Mouse (Mus musculus) lung, adult 18-20 months (tissue): ENCODE results near the gene Sde2.
"Not testable (repeated sequence)": the region's sequence is repeated elsewhere in the genome, so short reads cannot be mapped to it uniquely, and the experiment has no call there.

ENCODE experiments used
- DNase-seq, 2 experiments: peaks; one replicate each; pipeline ENCODE4 v3.0.0; 2022; ENCODE audit warnings: mixed read lengths in 2 of 2

Sde2 gene

DNA sequence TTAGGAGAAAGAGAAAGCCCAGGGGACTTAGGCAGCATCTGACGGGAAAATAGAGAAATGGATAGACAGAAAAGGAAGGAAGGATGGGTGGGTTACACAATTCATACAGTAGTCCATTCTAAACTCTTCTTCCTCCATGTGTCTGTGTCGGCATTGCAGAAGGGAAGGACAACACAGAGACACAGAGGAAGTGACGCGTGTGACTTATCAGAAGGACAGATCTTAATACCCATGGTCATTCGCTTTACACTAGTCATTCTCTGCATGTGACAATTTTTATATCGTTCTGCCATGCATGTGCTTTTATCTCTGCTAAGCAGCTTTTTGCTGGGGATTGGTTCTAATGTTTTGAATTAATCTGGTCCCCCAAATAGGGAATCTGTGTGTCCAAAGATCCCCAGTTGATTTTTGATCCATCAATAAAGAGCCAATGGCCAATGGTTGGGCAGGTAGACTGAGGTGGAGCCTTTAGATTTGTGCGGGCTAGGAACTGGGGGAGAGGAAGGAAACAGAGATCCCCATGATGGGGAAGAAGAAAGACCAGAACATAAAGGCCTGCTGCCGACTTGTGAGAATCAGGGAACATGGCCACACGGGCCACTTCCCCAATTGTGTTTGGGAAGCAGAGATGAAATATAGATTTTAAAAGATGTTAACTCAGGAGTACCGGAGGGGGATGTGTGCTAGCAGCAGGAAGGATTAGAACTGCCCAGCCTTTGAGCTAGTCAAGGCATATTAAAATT lies 15.5 kb upstream of the Sde2 start:
- DNase-seq, result no peak

DNA sequence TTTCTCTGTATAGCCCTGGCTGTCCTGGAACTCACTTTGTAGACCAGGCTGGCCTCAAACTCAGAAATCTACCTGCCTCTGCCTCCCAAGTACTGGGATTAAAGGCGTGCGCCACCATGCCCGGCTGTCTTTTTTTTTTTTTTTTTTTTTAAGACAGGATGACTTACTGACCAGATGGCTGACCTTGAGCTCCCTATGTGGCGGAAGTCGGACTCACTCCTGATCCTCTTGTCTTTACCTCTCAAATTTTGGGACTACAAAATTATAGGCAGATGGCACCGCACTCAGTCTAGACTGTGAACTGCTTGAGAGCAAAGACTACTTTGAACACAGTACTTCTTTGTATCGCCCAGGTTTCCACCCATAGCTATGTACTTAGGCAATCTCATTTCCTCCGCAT lies 14.5 kb upstream of the Sde2 start:
- DNase-seq, result not testable (repeated sequence)

DNA sequence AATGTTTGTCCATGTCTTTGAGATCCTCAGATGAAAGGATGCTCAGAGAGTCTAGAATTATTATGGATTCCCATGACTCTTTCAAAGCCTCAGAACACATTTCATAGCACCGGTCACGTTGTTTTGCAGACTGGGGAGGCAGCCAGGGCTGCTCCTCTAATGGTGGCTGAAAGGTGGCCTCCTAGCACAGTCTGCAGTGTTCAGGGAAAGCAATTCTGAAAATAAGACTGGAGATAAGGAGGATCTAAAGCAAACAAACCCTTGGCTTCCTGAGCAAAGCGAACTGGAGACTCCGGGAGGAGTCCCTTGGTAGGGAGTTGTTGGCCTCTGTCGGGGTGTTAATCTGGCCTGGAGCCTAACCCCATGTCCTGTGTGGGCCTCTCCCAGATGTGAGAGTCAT lies 13.7 kb upstream of the Sde2 start:
- DNase-seq, result no peak

DNA sequence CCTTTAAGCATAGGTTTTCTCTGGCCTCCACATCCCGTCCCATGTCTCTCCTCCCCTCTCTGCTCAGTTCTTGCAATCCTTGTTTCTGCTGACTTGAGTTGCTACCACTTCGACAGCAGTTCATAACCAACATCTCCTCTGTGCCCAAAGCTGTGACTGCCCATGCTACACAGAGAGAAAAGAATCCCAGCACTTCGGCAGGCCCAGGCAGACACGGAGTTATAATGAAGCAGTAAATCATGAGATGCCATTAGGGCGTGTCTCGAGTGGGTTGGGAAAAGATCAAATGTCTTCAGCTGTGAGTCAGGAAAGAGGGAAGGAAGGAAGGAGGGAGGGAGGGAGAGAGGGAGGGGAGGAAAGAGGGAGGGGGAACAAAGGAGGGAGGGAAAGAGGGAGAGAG lies 12.9 kb upstream of the Sde2 start:
- DNase-seq, result no peak

DNA sequence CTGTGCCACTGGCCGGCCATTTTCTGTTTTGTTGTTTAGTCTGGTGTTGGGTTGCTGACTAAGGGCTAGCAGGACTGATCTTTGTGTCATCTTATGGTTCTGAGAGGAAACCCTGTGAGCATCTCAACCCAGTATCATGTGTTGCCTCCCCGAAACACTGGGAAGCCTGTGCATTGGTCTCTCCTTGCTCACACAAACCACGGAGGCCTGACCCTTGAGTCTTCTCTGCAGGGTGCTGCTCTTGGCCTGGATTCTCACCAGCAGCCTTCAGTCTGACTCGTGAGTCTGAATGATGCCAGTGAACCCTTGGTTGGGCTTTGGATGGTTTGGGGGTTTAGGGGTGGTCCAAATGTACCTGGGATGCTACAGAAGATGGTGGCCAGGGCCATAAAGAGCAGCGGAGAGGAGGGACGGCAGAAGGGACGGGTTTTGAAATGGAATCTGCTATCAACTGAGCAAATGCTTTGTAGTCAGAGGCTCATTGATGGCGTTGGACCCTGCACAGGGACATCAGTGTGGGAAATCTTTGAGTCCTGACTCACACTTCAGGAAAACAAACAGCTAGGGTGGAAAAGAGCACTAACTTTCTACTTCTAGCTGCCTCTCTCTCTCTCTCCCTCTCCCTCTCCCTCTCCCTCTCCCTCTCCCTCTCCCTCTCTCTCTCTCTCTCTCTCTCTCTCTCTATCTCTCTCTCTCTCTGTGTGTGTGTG lies 11.6 kb upstream of the Sde2 start:
- no peak for DNase-seq

DNA sequence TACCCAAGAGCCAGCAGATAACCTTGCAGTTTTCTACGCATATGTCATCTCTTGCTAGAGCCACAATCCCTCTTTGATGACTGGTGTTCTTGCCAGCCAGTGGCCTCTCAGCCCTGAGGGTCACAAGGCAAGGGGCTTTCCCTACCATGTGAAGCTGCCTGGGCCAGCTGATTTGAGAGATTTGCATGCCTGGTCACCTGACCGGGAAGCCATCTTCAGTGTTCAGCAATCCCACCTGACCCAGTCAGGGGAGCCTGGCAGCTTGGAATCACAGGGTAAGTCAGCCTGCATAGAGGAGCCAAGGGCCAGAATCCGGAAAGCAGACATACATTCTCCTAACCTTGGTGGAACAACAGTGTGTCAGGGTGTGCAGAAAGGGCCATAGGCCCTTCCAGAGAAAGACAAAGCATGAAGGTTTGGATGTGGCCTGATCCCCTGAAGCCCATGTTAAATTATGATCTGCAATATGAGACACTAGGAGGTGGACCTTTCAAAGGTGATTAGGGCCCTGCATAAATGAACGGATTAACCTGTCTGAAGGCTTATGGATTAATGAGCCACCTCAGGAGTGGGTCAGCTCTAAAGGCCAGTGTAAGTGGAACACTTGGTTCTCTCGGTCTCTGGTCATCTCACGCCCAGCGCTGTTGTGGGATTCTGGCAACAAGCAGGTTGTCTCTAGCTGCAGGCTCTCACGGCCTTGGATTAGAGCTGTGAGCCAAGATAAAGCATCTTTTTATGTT lies 9.2 kb upstream of the Sde2 start:
- no peak for DNase-seq

DNA sequence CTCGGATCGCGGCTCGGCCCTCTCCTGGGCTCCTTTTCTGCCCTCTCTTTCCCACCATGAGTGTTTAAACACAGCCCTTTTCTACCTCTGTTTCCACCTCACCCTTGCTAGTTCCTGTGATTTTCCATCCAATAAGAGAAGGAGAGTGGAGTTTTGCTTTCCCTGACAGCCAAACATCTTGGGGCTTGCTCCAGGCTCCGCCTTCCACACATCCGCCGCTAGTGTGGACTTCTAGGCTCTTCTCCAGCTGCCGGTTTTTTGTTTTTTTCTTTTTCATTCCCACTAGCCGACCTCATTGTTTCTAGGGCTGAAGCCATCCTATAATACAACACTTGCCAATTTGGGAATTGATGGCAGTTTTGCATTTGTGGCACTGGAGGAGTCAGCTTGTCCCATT lies 2.8 kb upstream of the Sde2 start:
- DNase-seq, result peak; percentile 80 to 87

DNA sequence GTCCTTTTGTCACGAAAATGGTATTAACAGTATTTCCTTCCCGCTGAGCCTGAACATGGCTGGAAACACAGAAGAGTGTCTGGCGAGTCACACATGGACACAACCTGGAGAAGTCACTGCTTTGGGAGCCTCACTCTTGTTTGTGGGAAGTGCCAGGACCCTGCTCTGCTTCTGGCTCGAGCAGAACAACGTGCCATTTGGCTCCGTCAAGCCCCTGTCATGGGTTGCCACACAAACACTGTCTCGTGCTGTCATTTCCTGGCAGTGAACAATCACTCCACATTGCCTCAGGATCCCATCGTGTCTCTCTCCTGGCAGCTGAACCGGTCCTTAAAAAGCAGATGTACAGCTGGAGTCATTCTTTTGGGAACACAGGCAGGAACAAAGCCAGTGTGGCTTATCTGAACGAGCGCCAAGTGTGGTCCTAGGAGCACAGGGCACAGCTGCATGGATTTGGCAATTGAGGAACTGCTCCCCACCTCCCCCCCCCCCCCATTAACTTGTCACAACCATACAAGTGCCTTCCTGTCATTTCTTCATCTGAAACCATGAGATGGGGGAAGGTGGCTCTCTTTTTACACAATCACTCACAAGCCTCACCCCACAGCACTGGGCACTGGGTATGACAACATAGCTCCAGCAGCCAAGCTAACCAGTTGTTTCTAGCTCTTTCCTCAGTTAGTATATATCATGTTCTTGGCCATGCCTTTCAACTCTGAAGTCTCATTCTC lies 2.3 kb upstream of the Sde2 start:
- DNase-seq, result peak; percentile 75 to 86

DNA sequence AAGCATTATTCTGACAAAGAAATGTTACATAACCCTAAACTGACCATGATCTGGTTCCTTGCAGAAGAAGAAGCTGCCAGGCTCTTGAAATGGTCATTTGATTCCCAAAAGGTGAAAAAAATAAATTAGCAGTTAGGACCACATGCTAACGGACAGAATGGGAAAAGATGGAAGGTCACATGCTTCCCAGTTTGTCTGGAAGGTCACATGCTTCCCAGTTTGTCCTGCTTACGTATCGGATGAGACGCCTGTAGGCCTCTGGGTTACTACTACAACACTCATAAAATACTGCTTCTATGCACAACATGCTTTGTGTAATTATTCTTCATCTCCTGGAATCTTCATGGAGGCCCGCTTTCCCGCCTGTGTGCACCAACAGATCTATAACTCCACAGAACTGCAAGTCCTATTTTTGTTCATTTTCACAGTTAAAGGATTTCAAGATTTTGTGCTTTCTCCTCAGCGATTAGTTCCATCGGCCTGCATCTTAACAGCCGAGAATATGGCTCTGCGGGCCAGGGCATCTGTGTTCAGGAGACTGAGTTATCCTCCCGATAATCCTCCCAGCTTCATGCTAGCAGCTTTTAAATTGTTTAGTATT lies 1.1 kb upstream of the Sde2 start:
- DNase-seq, result no peak

DNA sequence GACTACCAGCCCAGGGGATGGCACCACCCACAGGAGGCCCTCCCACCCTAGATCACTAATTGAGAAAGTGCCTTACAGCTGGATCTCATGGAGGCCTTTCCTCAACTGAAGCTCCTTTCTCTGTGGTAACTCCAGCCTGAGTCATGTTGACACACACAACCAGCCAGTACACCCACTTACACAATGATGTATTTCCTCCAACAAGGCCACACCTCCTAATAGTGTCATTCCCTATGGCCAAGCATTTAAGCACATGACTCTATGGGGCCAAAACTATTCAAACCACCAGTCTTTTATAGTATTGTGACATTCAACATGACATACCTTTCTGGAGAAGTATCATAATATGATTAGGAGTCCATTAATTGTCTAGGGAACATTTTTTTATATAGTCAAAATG lies 7.8 kb downstream of the Sde2 start:
- no peak for DNase-seq

DNA sequence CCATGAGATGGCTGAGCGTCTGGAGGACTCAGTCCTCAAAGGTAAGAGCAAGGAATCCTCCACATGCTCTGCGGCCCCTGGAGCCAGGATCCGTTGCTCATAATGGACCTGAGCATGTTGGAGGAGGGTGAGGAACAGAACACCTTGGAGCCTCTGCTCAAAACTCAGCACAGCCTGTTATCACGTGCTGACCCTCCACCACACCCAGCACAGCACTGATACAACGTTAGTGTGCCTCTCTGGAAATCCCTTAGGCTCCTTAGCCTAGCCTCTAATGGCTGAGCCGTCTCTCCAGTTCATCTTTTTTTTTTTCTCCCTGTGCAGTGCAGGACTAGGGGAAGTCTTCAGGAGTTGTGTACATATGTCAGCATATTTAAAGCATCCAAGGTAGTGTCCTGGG lies 9.1 kb downstream of the Sde2 start:
- no peak for DNase-seq

DNA sequence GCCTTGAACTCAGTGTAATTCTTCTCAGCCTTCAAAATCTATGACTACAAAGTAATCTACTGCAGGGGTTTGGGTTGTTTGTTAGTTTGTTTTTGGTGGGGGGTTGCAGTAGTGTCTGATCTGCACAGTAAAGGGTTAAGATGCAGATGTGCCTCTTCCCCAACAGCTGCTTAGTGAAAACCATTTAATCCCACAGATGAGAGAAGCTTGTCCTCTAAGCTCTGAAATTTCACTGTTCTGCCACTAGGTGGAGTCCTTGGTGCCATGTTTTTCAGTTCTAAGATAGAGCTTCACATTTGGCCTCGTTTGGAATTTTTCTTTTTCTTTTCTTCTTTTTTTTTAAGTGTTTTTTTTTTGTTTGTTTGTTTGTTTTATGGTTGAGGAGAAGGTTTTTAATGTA lies 12.7 kb downstream of the Sde2 start:
- peak in 1 of 2 experiments; percentile 11 for DNase-seq

DNA sequence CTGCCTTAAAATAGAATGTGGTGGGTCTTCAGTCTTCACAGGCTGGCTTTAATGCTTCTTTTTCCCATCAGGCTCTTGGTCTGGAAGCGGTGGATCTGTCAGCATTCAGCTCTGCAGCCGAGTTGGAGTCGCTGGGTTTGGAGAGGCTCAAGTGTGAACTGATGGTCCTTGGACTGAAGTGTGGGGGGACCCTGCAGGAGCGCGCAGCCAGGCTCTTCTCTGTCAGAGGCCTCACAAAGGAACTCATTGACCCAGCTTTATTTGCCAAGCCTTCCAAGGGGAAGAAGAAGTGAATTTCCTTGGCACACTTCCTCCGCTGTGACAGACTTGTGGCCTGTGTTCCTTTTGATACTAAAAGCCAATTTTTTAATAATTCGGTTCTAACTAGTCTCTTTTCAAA lies 15.1 kb downstream of the Sde2 start:
- DNase-seq, result peak in 1 of 2 experiments; percentile 27

DNA sequence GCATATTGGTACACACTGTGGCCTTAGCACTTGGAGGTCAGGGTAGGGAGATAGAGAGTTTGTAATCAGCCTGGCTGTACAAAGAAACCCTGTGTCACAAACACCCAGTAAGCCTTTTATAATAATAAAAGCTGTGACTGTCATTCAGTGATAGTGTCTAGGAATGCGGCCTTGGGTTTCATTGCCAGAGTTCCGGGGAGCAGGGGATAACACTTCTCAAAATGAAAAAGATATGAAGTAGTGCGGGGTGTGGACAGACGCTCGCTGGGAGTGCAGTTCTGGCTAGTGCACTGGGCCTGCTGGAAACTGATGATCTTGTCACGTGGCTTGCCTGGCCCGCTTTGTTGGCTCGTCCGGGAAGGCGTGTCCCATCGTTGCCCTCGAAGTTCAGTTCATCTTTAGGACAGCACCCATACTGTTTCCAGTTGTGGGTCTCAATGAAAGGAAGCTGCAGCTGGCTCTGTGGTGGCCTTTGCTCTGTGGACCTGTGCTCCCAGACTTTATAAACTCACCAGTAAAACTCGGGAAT lies 19.3 kb downstream of the Sde2 start:
- no peak for DNase-seq

DNA sequence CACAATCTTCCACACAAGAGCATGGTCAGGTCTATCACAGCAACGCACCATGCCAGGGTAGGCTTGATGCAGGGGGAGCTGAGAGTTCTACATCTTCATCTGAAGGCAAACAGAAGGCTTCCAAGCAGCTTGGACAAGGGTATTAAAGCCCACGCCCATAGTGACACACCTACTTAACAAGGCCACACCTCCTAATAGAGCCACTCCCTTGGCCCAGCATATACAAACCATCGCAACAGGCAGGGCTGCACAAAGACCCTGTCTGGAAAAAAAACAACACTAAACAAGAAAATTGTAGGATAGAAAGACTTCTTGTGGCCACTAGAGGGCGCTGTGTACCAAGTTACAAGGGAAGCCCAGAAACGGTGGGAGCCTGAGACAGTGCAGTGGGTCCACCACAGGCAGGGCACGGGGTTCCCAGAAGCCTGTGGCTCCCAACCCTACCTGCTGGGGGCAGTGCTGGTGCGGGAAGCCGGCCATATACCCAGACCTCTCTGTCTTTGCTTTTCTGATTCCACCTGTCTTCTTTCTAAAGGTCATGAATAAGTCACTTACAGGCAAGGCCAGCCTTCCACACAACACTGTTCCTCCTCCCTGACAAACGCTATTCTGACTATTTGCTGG lies 23.0 kb downstream of the Sde2 start:
- DNase-seq, result peak; percentile 27 to 41

DNA sequence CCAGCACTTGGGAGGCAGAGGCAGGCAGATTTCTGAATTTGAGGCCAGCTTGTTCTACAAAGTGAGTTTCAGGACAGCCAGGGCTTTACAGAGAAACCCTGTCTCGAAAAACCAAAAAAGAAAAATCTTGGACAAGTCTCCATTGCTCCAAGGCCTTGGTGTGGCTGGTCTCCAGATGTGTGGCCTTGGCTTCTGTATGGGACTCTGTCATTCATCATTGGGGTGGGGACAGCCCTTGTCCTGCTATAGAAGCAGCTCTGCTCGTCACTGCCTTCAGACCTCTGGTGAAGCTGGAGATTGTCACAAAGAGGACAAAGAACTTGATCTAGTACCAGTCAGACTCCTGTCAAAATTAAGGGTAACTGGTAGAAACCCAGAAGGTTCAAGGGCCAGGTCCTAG lies 23.7 kb downstream of the Sde2 start:
- no peak for DNase-seq

DNA sequence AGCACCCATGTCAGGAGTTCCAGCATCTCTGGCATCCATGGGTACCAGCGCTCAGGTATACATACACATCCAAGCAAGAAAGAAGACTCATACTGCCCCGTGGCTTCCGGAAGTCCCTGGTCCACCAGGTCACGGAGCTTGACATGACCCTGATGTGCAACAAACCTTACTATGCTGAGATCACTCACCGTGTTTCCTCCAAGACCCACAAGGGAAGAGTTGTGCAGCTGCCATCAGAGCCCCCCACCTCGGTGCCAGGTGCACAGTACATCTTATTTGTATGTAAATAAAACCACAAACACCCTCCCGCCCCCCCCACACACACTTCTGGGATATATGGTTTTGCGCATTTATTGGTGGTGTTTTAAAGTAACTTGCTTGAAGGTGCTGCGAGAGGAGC lies 24.2 kb downstream of the Sde2 start:
- no peak for DNase-seq

DNA sequence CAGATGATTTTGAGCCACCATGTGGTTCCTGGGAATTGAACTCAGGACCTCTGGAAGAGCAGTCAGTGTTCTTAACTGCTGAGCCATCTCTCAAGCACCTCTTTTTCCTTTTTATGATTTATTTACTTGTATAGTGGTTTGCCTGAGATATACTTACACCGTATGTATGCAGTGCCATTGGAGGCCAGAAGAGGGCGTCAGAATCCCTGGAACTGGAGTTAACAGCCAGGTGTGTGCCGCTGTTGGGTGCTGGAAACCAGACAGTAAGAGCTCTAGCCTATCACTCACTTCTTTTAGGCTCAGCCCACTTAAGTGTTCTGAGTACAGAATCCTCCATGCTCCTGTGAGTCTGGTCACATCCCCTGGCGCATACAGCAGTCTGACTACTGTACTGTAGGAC lies 26.5 kb downstream of the Sde2 start:
- DNase-seq, result no peak

DNA sequence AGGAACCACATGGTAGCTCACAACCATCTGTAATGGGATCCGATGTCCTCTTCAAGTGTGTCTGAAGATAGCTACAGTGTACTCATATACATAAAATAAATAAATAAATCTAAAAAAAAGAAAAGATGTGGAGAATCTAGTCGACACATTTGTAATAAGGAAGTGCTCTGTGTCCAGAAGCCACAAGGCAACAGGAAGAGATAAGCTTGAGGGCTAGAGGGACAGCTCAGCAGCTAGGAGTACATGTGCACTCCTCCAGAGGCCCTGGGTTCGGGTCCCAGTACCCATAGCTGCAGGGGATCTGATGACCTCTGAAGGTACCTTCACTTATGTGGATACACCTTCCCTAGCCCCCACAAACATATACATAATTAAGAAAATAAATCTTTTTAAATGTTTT lies 30.8 kb downstream of the Sde2 start:
- DNase-seq, result no peak

DNA sequence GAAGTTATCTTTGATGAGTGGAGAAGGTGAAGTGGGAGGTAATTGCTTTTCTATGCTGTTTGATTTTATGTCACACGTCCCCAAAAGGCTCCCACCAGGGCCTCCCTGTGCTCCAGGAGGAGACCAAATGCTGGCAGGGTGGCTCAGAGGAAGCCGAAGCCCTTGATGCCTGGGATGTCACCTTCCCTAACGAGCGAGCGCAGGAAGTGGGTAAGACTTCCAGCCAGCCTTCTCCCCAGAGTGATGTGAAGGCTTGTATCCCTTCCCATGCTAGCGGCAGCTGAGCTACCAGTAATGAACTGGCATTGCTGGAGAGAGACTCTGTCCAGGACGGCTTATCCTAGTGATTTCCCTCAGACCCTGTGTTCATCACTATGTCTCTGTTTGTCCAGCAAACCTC lies 32.8 kb downstream of the Sde2 start:
- DNase-seq, result no peak

DNA sequence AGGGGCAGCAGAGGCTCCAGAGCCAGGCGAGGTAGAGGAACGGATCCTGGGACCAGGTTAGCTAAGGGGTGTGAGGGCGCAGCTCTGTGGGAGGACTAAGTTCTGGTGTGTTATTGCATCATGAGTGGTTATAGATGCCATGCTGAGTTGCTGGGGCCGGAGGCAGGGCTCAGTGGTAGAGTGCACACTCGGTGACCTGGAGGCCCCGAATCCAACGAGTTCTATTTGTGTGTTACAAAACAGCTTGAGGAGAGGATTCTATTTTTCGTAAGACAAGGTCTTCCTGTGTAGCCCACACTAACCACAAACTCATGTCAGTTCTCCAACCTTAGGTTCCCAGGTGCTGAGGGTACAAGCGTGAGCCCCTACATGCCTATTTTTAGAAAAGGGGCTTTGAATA lies 33.6 kb downstream of the Sde2 start:
- no peak for DNase-seq

DNA sequence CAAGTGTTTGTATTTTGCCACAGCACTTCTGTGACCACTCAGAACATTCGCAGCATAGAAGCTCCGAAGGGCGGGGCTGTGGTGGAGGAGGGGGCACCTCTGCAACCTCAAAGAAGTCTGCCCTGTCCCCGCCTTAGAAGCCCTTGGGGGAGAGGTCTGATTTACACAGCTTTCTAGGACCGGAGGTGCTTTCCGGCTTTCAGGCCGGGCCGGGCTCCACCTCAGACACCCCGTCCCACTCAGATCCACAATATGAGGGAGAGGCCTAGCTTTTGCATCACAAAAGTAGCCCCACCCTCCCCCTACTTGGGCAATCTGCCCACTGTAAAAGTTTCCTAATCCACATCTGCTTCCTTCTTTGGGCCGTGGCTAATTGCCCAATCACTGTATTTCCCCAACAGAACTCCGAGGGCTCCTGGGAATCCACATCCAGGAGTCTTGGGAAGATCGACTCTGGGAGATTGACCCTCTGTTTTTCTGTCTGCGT lies 37.7 kb downstream of the Sde2 start:
- peak; percentile 93 to 97 for DNase-seq
